Mouse (Mus musculus) spleen, embryonic (tissue): Measurements from ENCODE around the gene Fmnl2.

Source experiments
- CTCF ChIA-PET: fragments of 350-600 bp; sonication (Branson Sonifier 250); formaldehyde crosslinking; loops from one replicate; lab custom pipeline; 2022; lab: Charles Lee

Fmnl2 gene

GRCm38 (mm10) chr2:52955831-52956230 lies 98.2 kb downstream of the Fmnl2 start:
- CTCF ChIA-PET: interaction anchor here (0.5 kb wide), 1 partner anchor 19 kb away, joined by 3 read pairs; no protein-coding TSS in a partner anchor

GRCm38 (mm10) chr2:52957771-52958534 lies 100.3 kb downstream of the Fmnl2 start:
- CTCF ChIA-PET: no interaction called here

GRCm38 (mm10) chr2:52958535-52959290 lies 101.1 kb downstream of the Fmnl2 start:
- CTCF ChIA-PET: no interaction called here

- CTCF ChIA-PET: no interaction called here
These were observed 101.6 kb downstream of the Fmnl2 start for GRCm38 (mm10) chr2:52959291-52959621.

GRCm38 (mm10) chr2:52959982-52960381 lies 102.3 kb downstream of the Fmnl2 start:
- CTCF ChIA-PET: no interaction called here

GRCm38 (mm10) chr2:52960697-52961096 lies 103.0 kb downstream of the Fmnl2 start:
- CTCF ChIA-PET: no interaction called here

GRCm38 (mm10) chr2:52963439-52963838 lies 105.8 kb downstream of the Fmnl2 start:
- CTCF ChIA-PET: no interaction called here

GRCm38 (mm10) chr2:52964386-52964928 lies 106.8 kb downstream of the Fmnl2 start:
- CTCF ChIA-PET: no interaction called here

- CTCF ChIA-PET: no interaction called here
These were observed 108.6 kb downstream of the Fmnl2 start for GRCm38 (mm10) chr2:52966227-52966626.

GRCm38 (mm10) chr2:52966820-52967460 lies 109.3 kb downstream of the Fmnl2 start:
- CTCF ChIA-PET: no interaction called here

- CTCF ChIA-PET: no interaction called here
These were observed 109.8 kb downstream of the Fmnl2 start for GRCm38 (mm10) chr2:52967461-52967823.

- CTCF ChIA-PET: interaction anchor here (0.6 kb wide), 1 partner anchor 696 kb away, joined by 15 read pairs; no protein-coding TSS in a partner anchor
These were observed 111.2 kb downstream of the Fmnl2 start for GRCm38 (mm10) chr2:52968884-52969283.

- CTCF ChIA-PET: no interaction called here
These were observed 116.4 kb downstream of the Fmnl2 start for GRCm38 (mm10) chr2:52974056-52974455.

GRCm38 (mm10) chr2:52974776-52975175 lies 117.1 kb downstream of the Fmnl2 start:
- CTCF ChIA-PET: interaction anchor here (0.7 kb wide), 1 partner anchor 281 kb away, joined by 3 read pairs; no protein-coding TSS in a partner anchor

- CTCF ChIA-PET: no interaction called here
These were observed 120.4 kb downstream of the Fmnl2 start for GRCm38 (mm10) chr2:52977921-52978675.

GRCm38 (mm10) chr2:52978796-52979195 lies 121.1 kb downstream of the Fmnl2 start:
- CTCF ChIA-PET: no interaction called here

GRCm38 (mm10) chr2:52979280-52979763 lies 121.7 kb downstream of the Fmnl2 start:
- CTCF ChIA-PET: no interaction called here

- CTCF ChIA-PET: no interaction called here
These were observed 123.5 kb downstream of the Fmnl2 start for GRCm38 (mm10) chr2:52981126-52981525.

GRCm38 (mm10) chr2:52981595-52981994 lies 123.9 kb downstream of the Fmnl2 start:
- CTCF ChIA-PET: no interaction called here

- CTCF ChIA-PET: no interaction called here
These were observed 124.8 kb downstream of the Fmnl2 start for GRCm38 (mm10) chr2:52982502-52982901.

GRCm38 (mm10) chr2:52984556-52984955 lies 126.9 kb downstream of the Fmnl2 start:
- CTCF ChIA-PET: no interaction called here
